Mouse (Mus musculus) erythroblast, embryonic 14.5 days (primary cell): ENCODE results near the gene Kcnma1.

Experiments used
- GATA1 ChIP-seq: IDR thresholded peaks from 2 replicates; pipeline ENCODE4 v1.6.1; 2012; ENCODE audit warnings: low read length, inconsistent platforms, mixed read lengths
- TAL1 ChIP-seq: IDR thresholded peaks from 3 replicates; pipeline ENCODE4 v1.6.1; 2012; ENCODE audit warnings: low read length, inconsistent platforms, mixed read lengths

GRCm38 (mm10) chr14:23943876-23944275, 70.4 kb downstream of the Kcnma1 start:
- TF ChIP-seq GATA1: no peak
- no peak for TF ChIP-seq TAL1
